In genomic region chr16:31235457-31236310, GRCm38 (mm10) we compare ENCODE assay signal across 8 mouse cellular contexts. TPM values are rescaled to one million over a fixed set of nuclear protein-coding genes. Genes with fewer than 3 reads are reported as not detected.
DNase-seq lines count a peak whose midpoint lies in the region; ATAC-seq lines count a peak whose summit lies in the region.

No protein-coding gene starts in this region.

- ATAC-seq in lung, embryonic 16.5 days (ENCODE audit: low read depth): no peak
- no peak for ATAC-seq in heart, embryonic 14.5 days (ENCODE audit: insufficient number of reproducible peaks, insufficient read depth, low FRiP score, low read depth)
- no peak for ATAC-seq in stomach, embryonic 16.5 days (ENCODE audit: insufficient read depth, low FRiP score)

- 0 out of 2 replicates have a peak overlapping the region, but pooled peaks have one; percentile 26 for H3K9ac ChIP-seq in lung, embryonic 16.5 days (ENCODE audit: low read length)
- H3K9ac ChIP-seq in heart, embryonic 14.5 days (ENCODE audit: low read length): no peak overlapping the region
- no peak overlapping the region for H3K9ac ChIP-seq in stomach, embryonic 16.5 days (ENCODE audit: low read length)

- no peaks in the 10 kb centered on the region for H3K9me3 ChIP-seq in lung, embryonic 16.5 days (ENCODE audit: control insufficient read depth, low read length)
- H3K9me3 ChIP-seq in heart, embryonic 14.5 days (ENCODE audit: control insufficient read depth, low read length): no peaks in the 10 kb centered on the region
- no peaks in the 10 kb centered on the region for H3K9me3 ChIP-seq in stomach, embryonic 16.5 days (replicated peaks; ENCODE audit: control insufficient read depth, low read length)

- H3K4me3 ChIP-seq in lung, embryonic 16.5 days (ENCODE audit: low read length): no peak overlapping the region
- H3K4me3 ChIP-seq in heart, embryonic 14.5 days (ENCODE audit: control insufficient read depth in 1 of 2, insufficient read depth in 1 of 2, low read depth in 1 of 2, low read length in 2 of 2): peak overlapping the region in 1 of 2 experiments; percentile 15; a peak in 1 of 4 replicates
- no peak overlapping the region for H3K4me3 ChIP-seq in stomach, embryonic 16.5 days (replicated peaks; ENCODE audit: low read length)

- no peak for DNase-seq in lung, postnatal 14 days
- DNase-seq in adrenal gland, postnatal 36 days: peak; percentile 41 to 48
- peak; percentile 16 for DNase-seq in lung, postnatal 25 days (ENCODE audit: low spot score)
- no peak for DNase-seq in layer of hippocampus, adult 18-20 months (ENCODE audit: low spot score in 2 of 2)
- no peak for DNase-seq in cerebellum, adult 9-11 months

- H3K4me1 ChIP-seq in lung, embryonic 16.5 days (replicated peaks; ENCODE audit: control insufficient read depth, insufficient read depth, low read length): peaks cover 11% of the 10 kb centered on the region
- peaks cover 11 to 14% of the 10 kb centered on the region in 2 experiments for H3K4me1 ChIP-seq in heart, embryonic 14.5 days (ENCODE audit: control insufficient read depth in 2 of 2, insufficient read depth in 2 of 2, low read length in 2 of 2)
- H3K4me1 ChIP-seq in stomach, embryonic 16.5 days (ENCODE audit: control insufficient read depth, insufficient read depth, low read length): peaks cover 4% of the 10 kb centered on the region; the same call in 1 of the 2 replicates

- H3K36me3 ChIP-seq in lung, embryonic 16.5 days (ENCODE audit: control insufficient read depth, insufficient read depth, low read length): no peaks in the 10 kb centered on the region
- no peaks in the 10 kb centered on the region for H3K36me3 ChIP-seq in heart, embryonic 14.5 days (ENCODE audit: control insufficient read depth, insufficient read depth, low read length)
- no peaks in the 10 kb centered on the region for H3K36me3 ChIP-seq in stomach, embryonic 16.5 days (ENCODE audit: control insufficient read depth, insufficient read depth, low read length)

- WGBS in lung, embryonic 16.5 days: 22% methylated on average over 18 of the region's 18 CpGs
- WGBS in heart, embryonic 14.5 days: 15% methylated on average over 17 of the region's 18 CpGs
- WGBS in stomach, embryonic 16.5 days: 29% methylated on average over 18 of the region's 18 CpGs

- H3K4me2 ChIP-seq in lung, embryonic 16.5 days (ENCODE audit: low read depth, low read length): no peak overlapping the region
- peak overlapping the region; percentile 50 for H3K4me2 ChIP-seq in heart, embryonic 14.5 days (ENCODE audit: low read length)
- H3K4me2 ChIP-seq in stomach, embryonic 16.5 days (ENCODE audit: low read depth, low read length): peak overlapping the region; percentile 7; the same call in 1 of the 2 replicates

- no peak overlapping the region for H3K27ac ChIP-seq in lung, embryonic 16.5 days (ENCODE audit: low read length)
- H3K27ac ChIP-seq in heart, embryonic 14.5 days (replicated peaks in 1 of 2; ENCODE audit: control insufficient read depth in 1 of 2, insufficient read depth in 1 of 2, low read depth in 2 of 2, low read length in 2 of 2): no peak overlapping the region
- no peak overlapping the region for H3K27ac ChIP-seq in stomach, embryonic 16.5 days (ENCODE audit: low read length)

- H3K27me3 ChIP-seq in lung, embryonic 16.5 days (ENCODE audit: control insufficient read depth, insufficient read depth, low read depth, low read length): no peaks in the 10 kb centered on the region
- H3K27me3 ChIP-seq in heart, embryonic 14.5 days (ENCODE audit: control insufficient read depth, insufficient read depth, low read length): no peaks in the 10 kb centered on the region
- no peaks in the 10 kb centered on the region for H3K27me3 ChIP-seq in stomach, embryonic 16.5 days (ENCODE audit: control insufficient read depth, insufficient read depth, low read length)

RNA-seq across cellular contexts. Expression of gene Acap2, which starts 34.6 kb away (rescaled TPM):
- 26.8 and 27.3 TPM in 2 replicates for polyA plus RNA-seq in lung, embryonic 16.5 days (2015; fragmentation: Nextera tagmentation; extraction: Ambion mirVana)
- 10 to 100 TPM; 41.2 to 49.0 TPM for total RNA-seq in adrenal gland, postnatal 36 days (2021)
- polyA plus RNA-seq in heart, embryonic 14.5 days (2014; fragmentation: Nextera tagmentation; extraction: Ambion mirVana): 14.9 and 15.0 TPM in 2 replicates
- 20.4 and 21.4 TPM in 2 replicates for polyA plus RNA-seq in stomach, embryonic 16.5 days (2015; fragmentation: Nextera tagmentation; extraction: Ambion mirVana)
- total RNA-seq in layer of hippocampus, adult 18-20 months (2021): 100 to 1,000 TPM; 132 to 138 TPM

RNA-seq across cellular contexts. Expression of gene Ppp1r2, which starts 39.4 kb away (rescaled TPM):
- polyA plus RNA-seq in lung, embryonic 16.5 days (2015; fragmentation: Nextera tagmentation; extraction: Ambion mirVana): 110 and 116 TPM in 2 replicates
- 10 to 100 TPM; 76.2 to 76.3 TPM for total RNA-seq in adrenal gland, postnatal 36 days (2021)
- polyA plus RNA-seq in heart, embryonic 14.5 days (2014; fragmentation: Nextera tagmentation; extraction: Ambion mirVana): 104 and 105 TPM in 2 replicates
- polyA plus RNA-seq in stomach, embryonic 16.5 days (2015; fragmentation: Nextera tagmentation; extraction: Ambion mirVana): 86.4 and 93.2 TPM in 2 replicates
- 100 to 1,000 TPM; 100 to 106 TPM for total RNA-seq in layer of hippocampus, adult 18-20 months (2021)

Comparison
In these comparisons a context has a peak if more than half of its experiments do, and no peak if none do; other contexts are left out.
1. DNase-seq: peak in adrenal gland, postnatal 36 days (2 of 2) and lung, postnatal 25 days (single experiment); none in lung, postnatal 14 days (single experiment), layer of hippocampus, adult 18-20 months (0 of 2) and cerebellum, adult 9-11 months (single experiment).